In genomic region chr2:170683385-170683784, GRCm38 (mm10) we compare ENCODE assay signal across 16 mouse cellular contexts. TPM values are rescaled to one million over a fixed set of nuclear protein-coding genes. Genes with fewer than 3 reads are reported as not detected.
A peak's percentile ranks its signal among the peaks of the same experiment; 100 is the strongest.
DNase-seq lines count a peak whose midpoint lies in the region; ATAC-seq and TF ChIP-seq lines count a peak whose summit lies in the region.
"Had no signal": no experiment of that assay in that cellular context is flagged by ENCODE, and none has a peak within 500 bp of the region (broad histone marks: within the 10 kb centered on the region; RNA-seq: fewer than 3 reads in every experiment).

No protein-coding gene starts in this region.

- TF ChIP-seq CTCF in forebrain, postnatal 0 days (IDR thresholded peaks at IDR 0.05; ENCODE audit: low read depth), result peak; percentile 60
- TF ChIP-seq CTCF in left cerebral cortex, adult 2 months (IDR thresholded peaks at IDR 0.05), result peak; percentile 43
- peak; percentile 76 for TF ChIP-seq CTCF in ES-Bruce4 (IDR thresholded peaks at IDR 0.05; ENCODE audit: low read depth, low read length)
- no peak for TF ChIP-seq CTCF in thymus, adult 2 months (IDR thresholded peaks at IDR 0.05; ENCODE audit: borderline replicate concordance, control insufficient read depth, extremely low read depth, insufficient read depth, low read length, poor library complexity)

- no peaks in the 10 kb centered on the region for H3K36me3 ChIP-seq in forebrain, postnatal 0 days (ENCODE audit: insufficient read depth)
- no peaks in the 10 kb centered on the region for H3K36me3 ChIP-seq in forebrain, embryonic 13.5 days (ENCODE audit: poor library complexity, severe bottlenecking)
- H3K36me3 ChIP-seq in ES-Bruce4 (ENCODE audit: control insufficient read depth, insufficient read depth, low read length, poor library complexity, severe bottlenecking), result no peaks in the 10 kb centered on the region
- no peaks in the 10 kb centered on the region for H3K36me3 ChIP-seq in thymus, adult 2 months (ENCODE audit: control insufficient read depth, insufficient read depth, low read length)

- H3K9me3 ChIP-seq in forebrain, postnatal 0 days (ENCODE audit: low read length), result no peaks in the 10 kb centered on the region
- no peaks in the 10 kb centered on the region for H3K9me3 ChIP-seq in forebrain, embryonic 13.5 days (replicated peaks)
- H3K9me3 ChIP-seq in ES-Bruce4 (replicated peaks; ENCODE audit: control insufficient read depth, insufficient read depth, low read length, poor library complexity, severe bottlenecking), result no peaks in the 10 kb centered on the region

- intact Hi-C loops in left cerebral cortex, adult 2 months (cut with DNase I), result loop anchor here (2.0 kb wide), 1 partner anchor 189 kb away; no protein-coding TSS in a partner anchor
- intact Hi-C loops in left cerebral cortex, postnatal 36 days (cut with DNase I), result no loop called here

- no peak for ATAC-seq in forebrain, postnatal 0 days
- ATAC-seq in forebrain, embryonic 13.5 days, result no peak
- ATAC-seq: inflammation-experienced regulatory T-cells, adult 6 months had no signal

- no peak overlapping the region for H3K4me2 ChIP-seq in forebrain, postnatal 0 days (ENCODE audit: low read depth)
- H3K4me2 ChIP-seq in forebrain, embryonic 13.5 days, result no peak overlapping the region

- DNase-seq in forebrain, postnatal 0 days, result no peak
- DNase-seq in left cerebral cortex, adult 2 months (ENCODE audit: extremely low spot score in 1 of 2, low spot score in 2 of 2), result no peak
- DNase-seq in left cerebral cortex, postnatal 36 days (ENCODE audit: low spot score in 2 of 2), result no peak
- DNase-seq in R1 (ENCODE audit: low read depth, low spot score), result peak; percentile 75
- DNase-seq in thymus, adult 2 months, result no peak
- DNase-seq in urinary bladder, adult 2 months (ENCODE audit: low spot score), result no peak
- DNase-seq: adrenal gland, adult 8-10 months; heart, adult 18-20 months; heart, postnatal 10 days; kidney, postnatal 25 days had no signal

- no peaks in the 10 kb centered on the region for H3K4me1 ChIP-seq in forebrain, postnatal 0 days (ENCODE audit: insufficient read depth)
- H3K4me1 ChIP-seq in forebrain, embryonic 13.5 days, result peaks cover 3% of the 10 kb centered on the region; the same call in 1 of the 2 replicates
- H3K4me1 ChIP-seq in ES-Bruce4 (ENCODE audit: control insufficient read depth, insufficient read depth, low read length), result no peaks in the 10 kb centered on the region
- no peaks in the 10 kb centered on the region for H3K4me1 ChIP-seq in thymus, adult 2 months (replicated peaks; ENCODE audit: control insufficient read depth, insufficient read depth, low read length)

- TF ChIP-seq POLR2A in ES-Bruce4 (IDR thresholded peaks at IDR 0.05; ENCODE audit: insufficient read depth, low read length), result no peak
- no peak for TF ChIP-seq POLR2A in thymus, adult 2 months (IDR thresholded peaks at IDR 0.05; ENCODE audit: control insufficient read depth, extremely low read depth, insufficient read depth, low read length, poor library complexity)

- no peak overlapping the region for H3K27ac ChIP-seq in forebrain, postnatal 0 days (ENCODE audit: low read depth, low read length)
- no peak overlapping the region for H3K27ac ChIP-seq in forebrain, embryonic 13.5 days
- no peak overlapping the region for H3K27ac ChIP-seq in left cerebral cortex, adult 2 months
- H3K27ac ChIP-seq in ES-Bruce4 (ENCODE audit: insufficient read depth, low read length), result no peak overlapping the region
- H3K27ac ChIP-seq in thymus, adult 2 months (ENCODE audit: control insufficient read depth, insufficient read depth, low read length), result no peak overlapping the region

- no peak overlapping the region for H3K9ac ChIP-seq in forebrain, postnatal 0 days
- no peak overlapping the region for H3K9ac ChIP-seq in forebrain, embryonic 13.5 days
- H3K9ac ChIP-seq in ES-Bruce4 (ENCODE audit: low read depth, poor library complexity, severe bottlenecking), result no peak overlapping the region

- WGBS in forebrain, postnatal 0 days, result 80% methylated on average over 2 of the region's 2 CpGs
- WGBS in forebrain, embryonic 13.5 days, result 82% methylated on average over 2 of the region's 2 CpGs
- WGBS in thymus, adult 2 months, result 79% methylated on average over 2 of the region's 2 CpGs

- TF ChIP-seq EP300 in ES-Bruce4 (IDR thresholded peaks at IDR 0.05; ENCODE audit: insufficient read depth, low read depth, low read length), result no peak

- no peaks in the 10 kb centered on the region for H3K27me3 ChIP-seq in forebrain, postnatal 0 days (ENCODE audit: insufficient read depth, low read length)
- no peaks in the 10 kb centered on the region for H3K27me3 ChIP-seq in forebrain, embryonic 13.5 days
- no peaks in the 10 kb centered on the region for H3K27me3 ChIP-seq in ES-Bruce4 (ENCODE audit: control insufficient read depth, insufficient read depth, low read length, poor library complexity, severe bottlenecking)
- no peaks in the 10 kb centered on the region for H3K27me3 ChIP-seq in thymus, adult 2 months (ENCODE audit: control insufficient read depth, insufficient read depth, low read length)

- no peak overlapping the region for H3K4me3 ChIP-seq in forebrain, postnatal 0 days (ENCODE audit: low read depth, low read length)
- no peak overlapping the region for H3K4me3 ChIP-seq in forebrain, embryonic 13.5 days
- no peak overlapping the region for H3K4me3 ChIP-seq in left cerebral cortex, adult 2 months
- H3K4me3 ChIP-seq in ES-Bruce4 (ENCODE audit: low read depth, low read length), result no peak overlapping the region
- no peak overlapping the region for H3K4me3 ChIP-seq in thymus, adult 2 months (ENCODE audit: control insufficient read depth, insufficient read depth, low read length)
- H3K4me3 ChIP-seq: myocyte had no signal

RNA-seq across cellular contexts. Expression of gene Dok5, which starts 48.2 kb away (rescaled TPM):
- 50.2 and 93.9 TPM in 2 replicates for total RNA-seq in forebrain, postnatal 0 days (2014; rRNA removed)
- polyA plus RNA-seq in forebrain, postnatal 0 days (2015; fragmentation: Nextera tagmentation; extraction: Ambion mirVana), result 79.9 and 128 TPM in 2 replicates
- polyA plus RNA-seq in forebrain, embryonic 13.5 days (2015; fragmentation: Nextera tagmentation; extraction: Ambion mirVana), result 30.4 and 30.5 TPM in 2 replicates
- 10 to 100 TPM; 30.8 to 32.8 TPM for total RNA-seq in left cerebral cortex, adult 2 months (2021)
- total RNA-seq in left cerebral cortex, postnatal 36 days (2021), result 10 to 100 TPM; 29.6 to 31.4 TPM
- 1.4 TPM in 2 replicates for polyA plus RNA-seq in ES-Bruce4 (2011; ENCODE audit: insufficient read depth, insufficient read length, low read depth, missing spikeins)
- polyA plus RNA-seq in thymus, adult 2 months (2012; rRNA removed), result 0.18 and 0.63 TPM in 2 replicates
- polyA plus RNA-seq in urinary bladder, adult 2 months (2012; rRNA removed), result 0.28 and 0.39 TPM in 2 replicates
- total RNA-seq: common myeloid progenitor, adult 5-6 weeks; megakaryocyte-erythroid progenitor cell, adult 5-6 weeks had no signal
- polyA plus RNA-seq: inflammation-experienced regulatory T-cells, adult 6 months had no signal

Comparison
In these comparisons a context has a peak if more than half of its experiments do, and no peak if none do; other contexts are left out.
1. RNA of gene Dok5, which starts 48.2 kb away (polyA plus RNA-seq): 79.9 to 128 TPM in forebrain, postnatal 0 days and 30.4 to 30.5 TPM in forebrain, embryonic 13.5 days; 1.4 TPM in ES-Bruce4, 0.18 to 0.63 TPM in thymus, adult 2 months and 0.28 to 0.39 TPM in urinary bladder, adult 2 months; every median in the first group is over 10 times any median in the second.